Mouse (Mus musculus) thymus, postnatal 25 days (tissue): ENCODE results near the gene Klc1.
A peak's percentile ranks its signal among the peaks of the same experiment; 100 is the strongest.
"Not testable (repeated sequence)": the region's sequence is repeated elsewhere in the genome, so short reads cannot be mapped to it uniquely, and the experiment has no call there.

Source experiments
- DNase-seq: peaks from one replicate; pipeline ENCODE4 v3.0.0; 2022

Klc1 gene

DNA sequence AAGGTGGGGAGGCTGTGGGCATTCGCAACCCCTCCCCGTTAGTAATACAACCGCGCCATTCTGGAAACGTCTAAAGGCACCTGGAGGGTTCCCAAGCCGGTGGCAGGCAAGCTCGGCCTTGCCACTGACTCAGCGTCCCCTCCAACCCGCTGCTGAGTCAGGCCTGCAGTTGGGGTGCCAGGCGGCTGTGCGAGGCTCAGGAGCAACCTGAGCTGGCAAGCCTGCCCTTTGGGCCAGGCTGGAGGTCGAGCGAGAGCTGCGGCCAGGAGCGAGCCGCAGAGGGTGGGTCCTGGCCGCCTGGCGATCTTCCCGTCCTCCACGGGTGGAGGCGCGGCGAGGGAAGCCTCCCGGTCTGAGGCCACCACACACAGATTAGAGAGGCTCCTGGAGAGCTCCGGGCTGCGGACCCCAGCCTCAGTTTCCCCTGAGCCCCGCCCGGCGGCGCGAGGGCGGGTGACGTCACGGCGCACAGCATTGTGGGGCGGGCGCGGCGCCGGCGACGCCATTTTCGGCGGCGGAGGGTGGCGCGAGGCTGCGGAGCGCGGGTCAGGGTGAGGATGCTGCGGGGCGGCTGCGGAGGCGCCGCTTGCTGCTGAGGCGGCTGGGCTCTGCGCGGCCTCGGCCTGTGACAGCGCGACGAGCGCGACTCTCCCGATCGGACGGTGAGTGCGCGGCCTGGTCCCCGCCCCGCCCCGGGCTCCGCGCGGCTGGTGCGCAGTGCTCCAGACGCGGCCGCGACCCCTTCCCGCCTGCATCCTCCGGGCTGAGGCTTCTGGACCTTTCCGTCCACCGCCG is at the start of gene Klc1:
Gene Klc1 (plus strand): TSS at position 469 of the 795 bp plus-strand sequence.
- DNase-seq = peak; percentile 86

DNA sequence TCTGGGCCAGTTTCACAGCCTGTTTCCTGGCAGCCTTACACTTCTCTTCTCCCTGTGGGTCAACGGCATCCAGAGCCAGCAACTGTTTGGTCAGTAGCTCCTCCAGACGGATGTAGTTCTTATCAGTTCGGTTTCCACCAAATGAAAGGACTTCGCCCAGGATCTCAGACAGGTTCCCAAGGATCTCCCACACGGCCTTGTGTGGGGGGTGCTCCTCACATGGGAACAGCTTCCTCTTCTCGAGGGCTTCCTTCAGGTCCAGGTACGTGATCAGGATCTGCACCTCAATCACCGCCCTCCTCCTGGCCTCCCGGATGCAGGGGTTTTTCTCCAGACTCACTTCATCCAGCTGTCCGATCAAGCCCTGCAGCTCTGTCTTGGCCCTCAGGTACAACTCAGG is 48.6 kb upstream of the Klc1 start:
- no peak for DNase-seq

DNA sequence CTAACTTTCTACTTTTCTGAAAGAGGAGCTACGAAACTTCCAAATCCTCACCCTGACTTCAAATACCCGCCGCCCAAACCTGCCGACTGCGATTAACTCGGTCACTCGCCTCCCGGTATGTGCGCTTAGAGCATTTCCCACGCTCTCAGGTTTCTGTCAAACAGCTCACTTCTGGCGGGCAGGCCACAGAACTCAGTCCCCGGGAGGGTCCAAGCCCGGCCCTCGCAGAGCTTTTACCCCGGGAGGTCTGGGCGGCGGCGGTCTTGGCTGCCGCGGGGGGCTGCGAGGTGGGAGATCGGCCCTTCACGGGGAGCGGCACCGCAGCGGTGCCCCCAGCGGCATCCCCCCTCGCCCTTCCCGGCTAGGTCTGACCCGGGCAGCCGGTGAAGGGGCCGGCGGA is 46.2 kb upstream of the Klc1 start:
- DNase-seq = no peak

DNA sequence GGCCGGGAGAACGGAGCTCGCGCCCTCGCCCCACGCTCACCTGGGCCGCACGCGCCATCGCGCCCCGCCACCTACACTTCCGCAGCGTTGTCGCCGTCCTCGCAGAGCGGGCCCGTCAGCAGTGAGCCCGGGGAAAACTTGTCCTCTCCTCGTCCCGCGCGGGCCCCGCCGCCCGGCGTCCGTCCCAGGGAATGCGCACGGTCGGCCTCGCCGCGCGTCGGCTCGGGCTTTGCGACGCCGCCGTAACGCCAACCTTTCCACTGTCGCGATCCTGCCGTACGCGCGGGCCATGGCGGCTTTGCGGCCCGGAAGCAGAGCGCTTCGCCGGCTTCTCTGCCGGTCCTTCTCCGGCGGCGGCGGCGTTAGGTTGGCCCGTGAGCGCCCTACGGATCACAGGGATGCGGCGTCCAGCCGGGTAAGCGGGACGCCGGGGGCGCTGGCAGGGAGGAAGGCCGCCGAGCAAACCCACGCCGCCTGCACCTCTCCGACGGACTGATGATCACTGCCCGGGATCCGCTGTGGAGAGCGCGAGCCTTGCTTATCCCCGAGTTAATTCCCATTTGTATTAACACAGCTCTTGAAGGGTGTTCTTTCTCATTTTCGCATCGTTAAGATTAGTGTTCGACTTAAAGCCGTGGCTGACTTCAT is 45.5 kb upstream of the Klc1 start, which contains the start of the genes Bag5 and Apopt1:
Gene Bag5 (minus strand): TSS at position 254 of the 648 bp plus-strand sequence.
Gene Apopt1 (plus strand): TSS at position 258 of the 648 bp plus-strand sequence.
- DNase-seq = peak; percentile 94

DNA sequence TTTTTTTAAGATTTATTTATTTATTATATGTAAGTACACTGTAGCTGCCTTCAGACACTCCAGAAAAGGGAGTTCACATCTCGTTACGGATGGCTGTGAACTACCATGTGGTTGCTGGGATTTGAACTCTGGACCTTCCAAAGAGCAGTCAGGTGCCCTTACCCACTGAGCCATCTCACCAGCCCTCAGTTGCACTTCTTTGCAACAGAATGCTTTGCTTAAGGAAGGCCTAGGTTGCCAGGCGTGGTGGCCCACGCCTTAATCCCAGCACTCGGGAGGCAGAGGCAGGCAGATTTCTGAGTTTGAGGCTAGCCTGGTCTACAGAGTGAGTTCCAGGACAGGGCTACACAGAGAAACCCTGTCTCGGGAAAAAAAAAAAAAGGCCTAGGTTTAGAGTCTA is 44.8 kb upstream of the Klc1 start:
- DNase-seq = not testable (repeated sequence)

DNA sequence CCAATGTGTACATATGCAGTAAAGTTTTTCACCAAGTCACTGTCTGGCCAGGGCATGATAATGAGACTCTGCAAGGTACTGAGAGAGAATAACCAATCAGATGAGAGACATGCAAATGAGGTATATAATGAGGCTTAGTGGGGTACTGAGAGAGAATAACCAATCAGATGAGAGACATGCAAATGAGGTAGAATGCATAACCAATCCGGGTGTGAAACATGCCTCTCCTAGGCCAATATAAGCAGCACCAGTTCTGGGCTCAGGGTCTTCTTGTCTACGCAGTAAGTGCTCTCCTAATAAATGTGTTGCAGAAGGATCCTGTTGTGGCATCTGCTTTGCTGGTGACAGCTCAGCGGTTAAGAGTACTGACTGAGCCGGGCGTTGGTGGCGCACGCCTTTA is 42.1 kb upstream of the Klc1 start:
- DNase-seq = no peak

DNA sequence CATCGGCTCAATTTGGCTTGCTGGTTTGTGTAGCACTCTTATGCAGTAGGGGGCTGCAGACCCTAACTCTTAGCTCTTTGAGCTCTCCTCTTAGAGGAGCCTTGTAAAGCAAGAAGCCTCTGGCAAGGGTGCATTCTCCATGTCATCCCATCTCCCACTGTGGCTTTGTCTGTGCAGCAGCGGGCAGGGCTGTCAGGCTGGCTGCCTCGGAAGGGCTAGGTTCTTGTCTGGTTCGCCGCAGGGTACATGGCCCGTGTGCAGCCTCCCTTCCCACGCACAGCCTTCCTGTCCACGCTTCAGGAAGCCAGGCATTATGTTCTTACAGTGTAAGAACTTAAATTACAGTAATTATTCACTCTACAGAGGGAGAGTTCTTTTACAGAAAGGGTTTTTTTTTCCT is 40.0 kb upstream of the Klc1 start:
- DNase-seq = no peak

DNA sequence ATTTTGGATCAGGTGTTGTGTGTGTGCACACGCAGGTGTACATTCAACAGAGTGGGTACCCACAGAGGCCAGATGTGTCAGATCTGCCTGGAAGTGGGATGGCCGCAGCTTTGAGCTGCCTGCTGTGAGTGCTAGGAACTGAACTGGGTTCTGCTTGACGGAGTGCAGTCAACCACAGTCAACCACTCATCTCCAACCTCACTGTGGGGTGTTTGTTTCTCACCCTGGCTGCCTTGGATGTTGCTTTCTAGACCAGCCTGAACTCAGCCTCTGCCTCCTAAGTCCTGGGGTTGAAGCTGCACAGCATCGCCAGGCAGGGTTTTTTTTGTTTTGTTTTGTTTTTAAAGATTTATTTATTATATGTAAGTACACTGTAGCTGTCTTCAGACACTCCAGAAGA is 38.4 kb upstream of the Klc1 start:
- no peak for DNase-seq

DNA sequence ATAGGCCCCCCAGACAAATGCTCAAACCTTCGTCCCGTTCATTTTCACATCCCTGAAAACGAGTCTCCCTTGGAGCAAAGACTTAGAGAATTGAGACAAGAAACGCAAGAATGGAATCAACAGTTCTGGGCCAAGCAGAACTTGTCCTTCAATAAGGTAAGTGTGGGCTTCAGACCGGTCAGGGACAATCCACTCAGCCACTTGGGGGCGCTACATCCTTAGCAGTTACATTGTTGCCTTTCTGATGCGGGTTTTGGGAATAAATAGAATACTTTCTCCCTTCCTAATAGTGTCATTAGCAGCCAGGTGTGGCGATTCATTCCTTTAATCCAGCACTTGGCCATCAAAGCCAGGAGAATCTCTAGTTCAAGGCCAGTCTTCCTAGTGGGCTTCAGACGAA is 36.0 kb upstream of the Klc1 start:
- DNase-seq = peak; percentile 34

DNA sequence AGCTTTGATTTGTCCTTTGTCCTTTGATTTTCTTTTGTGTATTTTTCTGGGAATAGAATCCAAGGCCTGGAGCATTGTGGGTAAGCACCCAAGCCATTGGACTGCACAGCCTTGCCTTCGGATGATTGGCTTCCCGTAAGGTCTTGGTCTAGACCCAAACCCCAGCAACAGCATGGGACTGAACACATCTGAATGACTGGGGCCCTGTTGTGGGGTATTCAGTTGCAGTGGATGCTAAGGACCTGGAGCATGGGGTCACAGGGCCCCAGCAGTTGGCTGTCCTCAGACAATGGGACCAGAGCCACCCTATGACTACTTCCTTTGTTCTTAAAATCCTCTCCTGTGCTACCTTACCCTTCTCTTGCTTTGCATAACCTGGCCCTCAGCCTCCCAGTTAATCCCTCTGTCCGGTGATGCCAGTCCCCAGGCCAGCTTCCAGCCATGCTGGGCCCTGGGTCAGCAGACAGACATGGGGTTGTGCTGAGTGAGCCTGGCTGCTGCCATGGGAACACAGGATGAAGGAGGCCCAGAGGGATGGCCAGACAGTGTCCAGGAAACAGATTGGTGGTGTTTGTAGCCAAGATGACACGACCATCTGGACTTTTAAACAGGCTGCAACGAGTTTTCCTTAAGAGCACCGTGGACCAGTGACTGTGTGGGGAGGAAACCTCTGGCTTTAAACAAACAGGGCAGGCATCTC is 33.9 kb upstream of the Klc1 start:
- no peak for DNase-seq

DNA sequence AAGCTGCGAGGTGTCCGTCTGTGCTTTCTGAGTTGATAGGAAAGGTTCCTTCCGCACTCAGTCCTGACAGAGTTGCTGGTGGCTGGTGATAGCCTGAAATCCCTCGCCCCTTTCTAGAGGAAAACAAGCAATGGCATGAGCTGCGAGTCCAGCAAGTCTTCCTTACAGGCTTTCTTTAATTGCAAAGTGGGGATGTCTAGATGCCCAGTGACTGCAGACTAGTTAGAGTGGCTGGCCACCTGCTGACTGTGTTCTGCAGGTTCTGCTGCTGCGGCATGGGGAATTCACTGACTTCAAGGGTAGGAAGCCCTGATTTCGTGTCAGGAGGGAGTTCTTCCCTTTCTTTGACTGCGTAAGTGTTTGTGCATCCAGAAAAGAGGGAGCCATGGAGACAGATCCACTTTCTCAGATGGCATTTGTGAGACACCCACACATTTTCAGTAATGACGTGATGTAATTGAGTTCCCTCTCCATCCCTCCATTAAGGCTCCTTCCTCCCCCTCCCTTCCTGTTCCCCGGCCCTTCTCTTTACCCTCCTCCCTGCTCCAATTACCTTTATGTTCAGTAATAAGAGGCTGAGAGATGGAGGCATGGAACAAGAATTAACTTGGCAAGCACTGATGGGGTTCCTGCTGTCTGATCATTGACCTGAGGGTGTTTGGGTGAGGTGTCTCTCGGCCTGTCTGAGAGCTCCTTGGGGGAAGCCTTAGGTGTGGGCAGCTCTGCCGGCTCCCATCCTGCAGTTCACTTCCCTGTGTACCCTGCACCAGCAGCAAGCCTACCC is 33.1 kb upstream of the Klc1 start:
- DNase-seq = no peak

DNA sequence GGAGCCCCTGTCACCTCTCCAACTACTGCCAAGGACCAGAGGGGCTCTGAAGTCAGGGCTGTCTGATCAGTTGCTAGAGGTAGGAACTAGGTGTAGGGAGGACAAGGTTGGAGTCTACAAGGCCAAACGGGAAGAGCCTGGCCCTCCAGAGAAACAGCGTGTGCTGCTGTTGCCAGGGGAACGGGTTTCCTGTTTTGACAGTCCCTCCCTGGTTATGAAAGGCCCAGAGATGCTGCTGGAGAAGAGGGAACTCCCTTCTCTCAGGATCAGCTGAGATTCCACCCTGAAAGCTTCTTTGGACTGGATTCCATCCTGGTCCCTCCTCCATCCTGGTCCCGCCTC is 32.6 kb upstream of the Klc1 start:
- DNase-seq = no peak

DNA sequence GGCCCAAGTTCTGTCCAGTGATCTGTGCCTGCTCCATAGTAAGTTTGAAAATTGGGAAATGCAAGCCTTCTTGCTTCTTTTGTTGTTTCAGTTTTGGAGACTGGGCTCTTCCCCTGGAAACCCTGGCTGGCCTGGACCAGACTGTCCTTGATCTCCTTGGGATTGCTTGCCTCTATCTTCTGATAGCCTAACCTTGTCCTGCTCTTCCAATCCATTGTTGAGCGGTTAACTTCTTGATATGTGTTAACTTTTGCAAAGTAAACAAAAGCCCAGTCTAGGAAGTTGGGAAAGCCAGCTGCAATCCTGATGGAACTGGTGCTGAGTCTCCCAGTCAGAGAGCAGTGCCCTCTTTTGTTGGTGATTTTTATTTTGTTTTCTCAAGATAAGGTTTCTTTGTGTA is 30.7 kb upstream of the Klc1 start:
- DNase-seq = no peak

DNA sequence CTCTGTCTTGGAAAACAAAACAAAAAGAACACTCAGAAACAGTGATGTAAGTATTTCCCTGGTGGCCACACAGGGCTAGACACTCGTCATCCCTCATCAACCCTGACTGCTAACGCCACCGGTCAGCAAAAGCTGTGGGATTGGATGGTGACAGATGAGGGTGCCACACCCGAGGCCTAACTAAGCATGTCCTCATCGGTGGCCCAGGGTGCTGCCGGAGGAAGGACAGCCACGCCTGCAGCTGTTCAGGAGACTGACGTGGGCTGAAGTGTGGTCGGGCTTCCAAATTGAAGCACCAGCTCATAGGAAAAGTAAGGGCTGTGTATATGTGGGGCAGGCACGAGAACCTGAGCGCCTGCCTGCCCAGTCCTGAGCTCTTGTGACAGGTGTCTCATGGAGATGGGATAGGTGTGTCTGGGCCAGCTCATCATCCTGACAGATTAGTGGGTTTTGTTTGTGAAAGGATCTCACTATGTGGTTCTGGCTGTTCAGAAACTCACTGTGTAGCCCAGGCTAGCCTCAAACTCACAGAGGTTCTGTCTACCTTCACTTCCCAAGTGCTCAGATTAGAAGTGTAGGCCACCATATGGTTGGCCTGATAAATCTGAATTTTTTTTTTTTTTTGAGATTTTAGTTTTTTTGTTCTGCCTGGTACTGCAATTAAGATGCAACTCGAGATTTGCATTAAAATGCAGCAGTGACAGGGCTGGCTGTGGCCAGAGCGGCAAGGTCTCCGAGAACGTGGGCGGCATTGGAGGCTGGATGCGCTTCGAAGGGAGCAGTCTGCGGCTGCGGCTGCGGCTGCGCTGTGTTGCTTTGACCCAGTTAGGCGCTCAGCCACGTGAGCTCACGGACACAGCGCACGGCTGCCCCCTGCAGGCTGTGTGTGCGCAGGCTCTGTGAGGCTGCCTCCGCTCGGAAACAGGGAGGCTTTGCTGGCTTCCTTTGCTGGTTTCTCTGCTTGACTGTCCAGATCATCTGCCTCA is 26.5 kb upstream of the Klc1 start:
- peak; percentile 87 for DNase-seq

DNA sequence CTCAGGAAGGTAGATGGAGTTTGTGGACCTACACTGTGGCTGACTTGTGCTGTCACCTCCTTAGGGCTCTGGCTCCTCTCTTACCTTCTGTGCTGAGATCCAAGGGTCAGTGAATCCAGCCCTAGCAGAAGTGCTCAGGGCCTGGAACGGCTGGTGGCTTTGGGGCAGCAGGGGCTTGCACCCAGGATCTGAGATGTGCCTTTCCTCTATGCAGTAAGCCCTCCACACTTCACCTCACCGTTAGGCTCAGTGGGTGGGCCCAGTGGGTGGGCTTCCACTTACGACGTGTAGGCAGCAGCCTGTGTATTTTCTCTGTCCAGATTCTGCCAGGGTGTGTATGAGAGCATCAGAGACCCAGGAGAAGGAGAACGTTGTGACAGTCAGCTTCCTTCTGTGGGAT is 25.7 kb upstream of the Klc1 start:
- no peak for DNase-seq

DNA sequence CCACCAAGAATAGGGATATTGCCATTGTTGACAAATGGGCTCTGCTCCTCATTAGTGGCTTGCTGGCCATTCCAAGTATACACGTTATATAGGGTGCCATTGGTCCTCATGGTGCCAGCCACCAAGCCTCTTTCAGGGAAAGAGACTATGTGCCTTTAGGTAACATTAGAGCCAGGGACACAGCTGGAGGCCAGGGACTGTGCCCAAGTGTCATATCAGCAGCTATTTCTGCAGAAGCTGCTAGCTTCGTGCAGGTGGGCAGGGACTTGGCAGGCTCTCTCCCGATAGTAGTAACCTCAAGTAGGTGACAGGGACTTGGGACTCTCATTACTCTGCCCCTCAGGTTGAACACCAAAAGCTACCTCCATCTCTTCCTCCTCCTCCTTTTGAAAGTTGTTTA is 23.7 kb upstream of the Klc1 start:
- no peak for DNase-seq

DNA sequence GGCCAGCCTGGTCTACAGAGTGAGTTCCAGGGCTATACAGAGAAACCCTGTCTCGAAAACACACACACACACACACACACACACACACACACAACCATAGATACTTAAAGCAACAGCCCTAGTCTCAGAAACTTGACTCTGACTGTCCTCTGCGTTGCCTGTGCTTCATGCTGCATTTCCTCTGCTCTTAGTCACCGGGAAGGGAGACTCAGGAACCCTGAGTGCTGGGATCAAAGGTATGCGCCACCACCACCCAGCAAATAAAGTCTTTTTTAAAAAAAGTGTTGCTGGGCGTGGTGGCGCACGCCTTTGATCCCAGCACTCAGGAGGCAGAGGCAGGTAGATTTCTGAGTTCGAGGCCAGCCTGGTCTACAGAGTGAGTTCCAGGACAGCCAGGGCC is 22.0 kb upstream of the Klc1 start:
- DNase-seq = not testable (repeated sequence)

DNA sequence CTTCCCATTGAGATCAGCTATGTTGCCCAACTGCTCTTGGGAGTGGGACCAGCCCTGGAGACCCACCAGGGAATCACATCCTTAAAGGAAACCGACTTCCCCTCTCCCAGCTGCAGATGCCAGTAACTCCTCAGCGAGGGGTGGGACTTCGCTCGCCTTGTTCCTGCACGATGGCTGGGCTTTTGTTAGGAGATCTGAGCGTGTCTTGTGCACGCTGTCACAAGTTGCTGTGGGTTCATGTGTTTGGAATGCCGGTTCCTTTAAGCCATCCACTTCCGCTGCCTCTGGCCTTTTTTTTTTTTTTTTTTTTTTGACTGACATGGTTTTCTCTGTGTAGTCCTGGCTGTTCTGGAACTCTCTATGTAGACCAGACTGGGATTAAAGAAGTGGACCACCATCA is 21.3 kb upstream of the Klc1 start:
- no peak for DNase-seq

DNA sequence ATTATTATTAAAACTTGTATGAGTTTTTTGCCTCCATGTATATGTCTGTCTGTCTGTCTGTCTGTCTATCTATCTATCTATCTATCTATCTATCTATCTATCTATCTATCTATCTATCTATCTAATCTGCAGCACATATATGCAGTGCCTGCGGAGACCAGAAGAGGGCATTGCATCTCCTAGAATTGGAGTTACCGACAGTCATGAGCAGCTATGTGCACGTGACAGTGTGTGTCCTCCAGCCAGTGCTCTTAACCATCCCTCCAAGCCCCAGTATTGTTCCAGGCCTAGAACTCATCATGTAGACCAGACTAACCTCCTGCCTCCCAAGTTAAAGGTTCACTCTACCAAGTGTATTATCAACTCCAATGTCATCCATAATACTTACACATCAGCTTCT is 19.9 kb upstream of the Klc1 start:
- DNase-seq = peak; percentile 39

DNA sequence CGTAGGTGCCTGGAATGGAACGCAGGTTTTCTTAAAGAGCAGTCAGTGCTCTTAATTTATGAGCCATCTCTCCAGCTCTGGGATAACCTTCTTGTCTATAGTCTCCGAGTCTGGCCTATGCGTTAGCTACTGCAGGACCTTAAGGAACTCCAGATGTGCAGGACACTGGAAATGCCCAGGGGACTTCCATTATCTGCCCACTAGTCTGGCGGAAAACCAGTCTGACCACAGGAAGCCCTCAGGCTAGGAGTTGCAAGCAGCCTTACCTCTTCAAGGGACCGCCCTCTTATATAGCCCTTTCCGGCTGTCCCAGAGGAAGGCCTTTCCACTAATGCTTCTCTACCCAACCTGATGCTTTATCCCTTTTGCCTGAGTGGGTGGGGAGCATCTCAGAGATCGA is 17.3 kb upstream of the Klc1 start:
- DNase-seq = no peak

DNA sequence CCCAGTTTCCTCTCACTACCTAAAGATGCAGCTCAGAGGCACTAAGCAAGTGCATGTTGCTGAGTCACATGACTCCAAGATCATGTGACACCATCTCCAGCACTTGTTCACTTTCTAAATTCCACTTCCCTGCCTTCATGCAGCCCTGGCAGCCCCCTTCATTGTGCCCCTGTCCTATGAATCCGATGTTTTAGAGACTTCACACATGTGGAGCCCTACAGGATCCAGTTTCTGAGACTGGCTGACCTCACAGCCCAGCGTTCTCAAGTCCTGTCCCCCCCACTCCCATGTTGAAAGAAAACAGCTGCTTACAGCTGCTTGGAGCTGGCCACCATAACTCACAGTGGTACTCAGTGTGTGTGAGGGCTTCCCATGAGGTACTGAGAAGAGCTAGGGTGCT is 15.2 kb upstream of the Klc1 start:
- DNase-seq = no peak

DNA sequence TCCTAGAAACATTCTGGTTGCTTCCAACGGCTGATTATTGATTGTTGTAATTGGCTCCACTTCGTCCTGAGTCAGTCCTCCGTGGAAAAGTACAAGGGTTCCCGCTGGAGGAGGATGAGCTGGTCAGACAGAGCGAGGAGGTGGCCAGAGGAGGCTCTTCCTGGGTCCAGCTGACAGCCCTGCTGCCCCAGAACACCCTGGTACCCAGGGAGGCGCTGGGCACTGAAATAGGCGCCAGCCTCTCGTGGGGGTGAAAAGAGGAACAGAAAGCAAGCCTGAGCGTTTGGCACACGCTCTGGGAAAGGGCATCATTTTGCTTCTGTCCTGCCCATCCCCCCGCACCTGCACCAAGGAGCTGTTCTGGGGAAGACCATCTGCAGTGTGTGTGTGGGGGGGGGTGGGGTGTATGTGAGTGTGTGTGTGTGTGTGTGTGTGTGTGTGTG is 14.6 kb upstream of the Klc1 start:
- DNase-seq = no peak
